Mouse (Mus musculus): ENCODE measurements around the gene Rps26.

Gene Rps26

DNA sequence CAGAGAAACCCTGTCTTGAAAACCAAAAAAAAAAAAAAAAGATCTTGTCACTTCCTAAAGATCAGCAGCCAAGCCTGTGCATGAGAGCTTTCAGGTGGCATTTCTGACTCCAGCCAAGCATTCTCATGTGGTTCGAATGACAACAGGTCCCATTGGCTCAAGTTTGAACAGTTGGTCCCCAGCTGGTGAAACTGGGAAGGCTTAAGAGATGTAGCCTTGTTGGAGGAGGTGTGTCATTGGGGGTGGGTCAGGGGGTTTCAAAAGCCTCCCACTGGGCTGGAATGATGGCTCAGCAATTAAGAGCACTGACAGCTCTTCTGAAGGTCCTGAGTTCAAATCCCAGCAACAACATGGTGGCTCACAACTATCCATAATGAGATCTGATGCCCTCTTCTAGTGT lies 25.0 kb downstream of the Rps26 start:
- DNase-seq: no peak

DNA sequence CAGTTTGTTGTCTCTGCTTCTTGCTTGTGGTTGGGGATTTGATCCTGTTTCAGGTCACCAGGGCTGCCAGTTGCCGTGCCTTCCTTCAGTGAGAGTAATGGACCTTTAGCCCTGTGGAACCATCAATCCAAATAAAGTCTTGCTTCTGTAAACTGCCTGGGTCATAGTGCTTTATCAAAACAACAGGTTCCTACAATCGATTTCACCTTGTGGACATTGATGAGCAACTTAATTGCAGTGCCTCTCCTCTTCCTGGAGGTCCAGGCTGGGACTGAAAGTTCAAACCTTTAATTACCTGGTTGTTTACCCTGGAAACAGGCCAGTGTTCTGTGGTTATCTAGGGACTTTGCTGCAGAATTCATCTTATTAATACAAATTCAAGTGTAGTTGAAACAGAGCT lies 28.1 kb downstream of the Rps26 start:
- DNase-seq: no peak

DNA sequence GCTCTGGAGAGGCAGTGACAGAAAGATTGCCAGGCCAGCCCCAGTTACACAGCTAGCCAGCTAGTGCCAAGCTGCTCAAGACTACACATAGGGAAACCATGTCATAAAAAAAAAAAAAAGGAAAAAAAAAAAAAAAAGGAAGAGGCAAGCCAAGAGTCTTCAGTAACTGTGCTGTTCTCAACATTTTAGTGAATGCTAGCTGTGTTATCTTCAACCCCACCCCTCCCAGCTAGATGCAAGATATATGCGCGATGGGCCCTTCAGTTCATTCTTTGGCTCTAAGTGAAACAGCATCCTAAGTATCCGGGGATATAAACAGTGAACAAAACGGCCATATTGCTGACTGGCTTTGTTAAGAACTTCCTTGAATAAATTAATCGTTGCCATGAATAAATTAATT lies 33.8 kb downstream of the Rps26 start:
- DNase-seq: no peak

DNA sequence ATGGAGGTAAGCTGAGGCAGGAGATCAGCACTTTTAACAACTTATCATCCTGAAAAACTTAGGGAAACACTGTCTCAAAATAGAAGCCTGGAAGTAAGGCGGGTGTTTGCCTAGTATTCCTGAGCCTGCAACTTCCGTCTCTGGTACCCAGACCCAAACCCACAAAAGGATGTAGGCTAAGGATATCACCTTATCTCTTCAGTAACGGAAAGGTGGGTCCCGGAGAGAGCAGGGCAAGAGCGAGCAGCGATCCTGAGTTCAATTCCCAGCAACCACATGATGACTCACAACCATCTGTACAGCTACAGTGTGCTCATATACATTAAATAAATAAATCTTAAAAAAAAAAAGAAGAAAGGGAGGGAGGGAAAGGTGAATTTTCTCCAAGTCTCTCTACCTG lies 35.1 kb downstream of the Rps26 start:
- DNase-seq: no peak

DNA sequence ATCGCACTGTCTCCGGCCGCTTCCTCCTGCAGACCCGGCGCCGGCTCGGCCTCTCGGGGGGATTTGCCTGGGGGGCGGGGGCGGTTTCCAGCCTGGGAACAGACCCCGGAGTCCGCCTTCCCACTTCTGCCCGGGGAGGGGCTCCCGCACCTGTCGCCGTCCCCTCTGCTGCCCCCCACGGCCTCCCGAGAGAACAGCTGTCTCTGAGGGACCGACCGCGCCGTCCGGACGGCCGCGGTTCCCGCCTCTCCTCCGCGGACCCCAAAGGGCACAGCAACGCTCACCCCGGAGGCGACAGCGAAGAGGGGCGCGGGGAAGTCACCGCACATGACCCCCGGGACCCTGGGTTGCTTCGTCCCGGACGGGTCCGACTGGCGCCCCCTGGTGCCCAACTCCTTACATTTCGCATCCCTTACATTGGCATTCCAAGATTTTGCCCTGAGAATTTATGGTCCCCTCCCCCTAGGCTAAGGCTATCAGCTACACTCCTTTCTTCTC lies 36.3 kb downstream of the Rps26 start:
- peak; percentile 82 for DNase-seq

DNA sequence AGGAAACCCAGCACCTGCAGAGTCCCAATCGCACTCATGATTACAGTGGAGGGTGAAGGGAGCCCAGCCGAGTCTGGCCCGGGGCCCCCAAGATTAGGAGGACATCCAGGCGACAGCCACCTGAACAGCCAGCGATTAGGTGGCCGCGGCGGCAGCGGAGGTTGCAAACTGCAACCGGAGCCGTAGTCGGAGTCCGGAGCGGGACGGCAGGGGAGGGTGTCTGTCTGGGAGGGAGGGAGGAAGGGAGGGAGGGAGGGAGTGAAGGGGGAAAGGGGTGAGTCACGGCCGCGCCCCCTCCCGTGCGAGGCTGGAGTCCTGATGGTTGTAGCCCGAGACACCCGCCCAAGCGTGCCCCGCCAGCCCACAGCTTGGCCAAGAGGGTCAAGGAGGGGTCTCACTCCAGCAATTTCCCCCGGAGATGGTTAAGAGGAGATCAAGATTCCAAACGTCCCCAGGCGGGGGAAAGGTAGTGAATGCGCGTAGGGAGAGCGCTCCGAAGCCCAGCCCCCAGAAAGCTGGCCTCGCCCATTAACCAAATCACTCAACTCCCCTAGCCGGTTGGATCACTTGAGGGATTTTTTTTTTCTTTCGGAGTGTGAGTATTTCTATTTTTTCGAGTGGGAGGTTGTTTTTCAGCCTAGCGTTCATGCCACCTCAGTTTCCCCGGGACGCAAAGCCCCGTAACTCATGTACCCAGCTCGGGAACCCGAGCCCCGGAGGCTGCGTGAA lies 36.9 kb downstream of the Rps26 start, which contains the start of gene Erbb3:
Gene Erbb3 (minus strand): TSS at position 189 of the 729 bp plus-strand sequence.
- peak; percentile 50 for DNase-seq

DNA sequence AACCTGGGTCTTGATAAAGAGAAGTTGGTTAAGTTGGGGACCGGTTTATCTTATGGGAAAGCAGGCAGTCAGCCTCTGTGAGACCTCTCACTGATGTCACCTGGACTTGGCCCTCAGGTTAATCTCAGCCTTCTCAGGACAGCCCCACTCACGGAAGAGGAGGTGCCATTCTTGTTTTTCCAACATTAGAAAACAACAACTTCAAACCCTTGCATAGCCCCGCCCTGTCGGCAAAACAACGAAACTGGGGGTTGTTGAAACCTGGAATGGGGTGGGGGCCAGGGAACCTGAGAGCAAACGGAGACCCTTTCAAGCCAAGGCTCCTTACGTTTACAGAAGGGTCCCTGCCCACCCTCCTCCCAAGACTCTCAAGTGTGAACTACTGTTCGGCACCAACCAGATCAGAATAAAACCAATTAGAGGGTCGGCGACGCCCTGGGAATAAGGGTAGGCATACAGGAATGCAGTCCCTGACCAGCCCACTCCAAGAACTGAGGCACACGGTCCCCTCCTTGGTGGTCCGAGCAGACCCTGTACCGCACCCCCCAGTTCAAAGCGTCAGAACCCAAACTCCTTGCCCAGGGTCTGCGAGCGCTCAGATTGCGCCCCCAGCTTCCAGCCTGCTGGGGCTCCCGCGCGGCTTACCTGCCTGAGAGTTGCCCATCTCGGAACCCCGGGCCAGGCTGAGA lies 37.6 kb downstream of the Rps26 start:
- no peak for DNase-seq

DNA sequence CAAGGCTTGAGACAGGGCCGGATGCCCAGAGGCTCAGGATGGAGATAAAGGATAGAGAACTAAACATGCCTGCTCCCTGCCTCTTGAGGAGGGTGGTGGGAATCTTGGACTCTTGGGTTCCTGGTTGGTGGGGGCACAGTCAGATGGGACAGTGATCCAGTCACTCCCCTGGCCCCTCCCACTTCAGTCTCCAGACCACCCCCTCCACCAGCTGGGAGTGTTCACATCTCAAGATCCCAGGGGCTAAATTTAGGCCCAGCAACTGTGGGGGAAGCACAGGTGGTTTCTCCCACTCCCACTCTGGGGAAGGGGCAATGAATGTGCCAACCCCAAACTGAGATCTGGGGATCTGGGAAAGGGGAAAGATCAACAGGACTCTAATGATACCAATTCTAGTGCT lies 38.4 kb downstream of the Rps26 start:
- DNase-seq: no peak

DNA sequence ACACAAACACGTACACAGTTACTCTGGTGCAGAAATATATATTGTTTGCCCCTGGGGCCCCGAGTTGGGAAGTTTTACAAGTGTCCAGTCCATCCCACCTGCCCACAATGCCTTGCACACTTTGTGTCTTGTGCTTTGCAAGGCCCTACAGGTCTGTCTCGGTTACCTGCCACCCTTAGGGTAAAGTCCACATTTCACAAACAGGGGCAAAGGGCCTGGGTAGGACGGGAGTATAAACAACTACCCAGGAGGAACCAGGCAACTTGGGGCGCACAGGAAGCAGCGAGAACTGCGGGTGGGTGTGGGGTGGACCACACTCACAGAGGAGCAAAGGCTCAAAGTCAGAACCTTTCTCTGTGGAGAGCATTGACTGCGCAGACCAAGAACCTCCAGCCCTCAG lies 38.9 kb downstream of the Rps26 start:
- DNase-seq: no peak

DNA sequence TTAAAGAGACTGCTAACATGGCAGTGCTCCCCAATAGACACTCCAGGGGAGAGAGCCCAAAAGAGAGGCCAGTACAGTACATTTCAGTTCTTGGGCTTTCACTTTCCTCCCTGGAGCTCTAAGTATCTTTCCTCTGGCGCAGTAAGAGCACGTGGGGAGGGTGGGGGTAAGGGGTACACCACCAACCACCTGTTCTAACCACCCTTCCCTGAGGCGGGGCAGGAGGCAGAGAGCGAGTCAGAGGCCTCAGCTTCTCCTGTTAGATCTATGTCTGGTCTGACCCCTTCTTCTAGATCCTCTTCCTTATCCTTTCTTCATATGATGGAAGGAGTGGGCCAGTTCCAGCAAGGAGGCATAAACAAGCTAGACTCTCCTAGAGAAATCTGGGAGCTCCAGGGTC lies 39.4 kb downstream of the Rps26 start:
- DNase-seq: no peak

DNA sequence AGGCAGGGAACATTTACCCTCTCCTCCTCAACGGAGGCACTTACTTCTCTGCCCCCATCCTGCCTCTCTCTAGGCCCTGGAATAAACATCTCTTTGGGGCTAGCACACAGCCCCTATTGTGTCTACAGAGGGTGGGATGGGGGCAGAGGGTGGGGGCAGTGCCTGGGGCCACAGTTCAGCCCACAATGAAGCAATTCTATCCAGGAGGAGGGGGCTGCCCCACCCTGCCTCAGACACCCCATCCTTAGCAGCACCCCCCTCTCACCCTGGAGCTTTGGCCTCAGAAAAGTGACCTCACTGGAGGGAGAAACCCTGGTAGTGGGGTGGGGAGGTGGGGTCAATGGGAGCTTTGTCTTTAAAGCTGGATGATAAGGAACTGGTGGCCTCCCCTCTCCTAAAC lies 40.0 kb downstream of the Rps26 start:
- no peak for DNase-seq

DNA sequence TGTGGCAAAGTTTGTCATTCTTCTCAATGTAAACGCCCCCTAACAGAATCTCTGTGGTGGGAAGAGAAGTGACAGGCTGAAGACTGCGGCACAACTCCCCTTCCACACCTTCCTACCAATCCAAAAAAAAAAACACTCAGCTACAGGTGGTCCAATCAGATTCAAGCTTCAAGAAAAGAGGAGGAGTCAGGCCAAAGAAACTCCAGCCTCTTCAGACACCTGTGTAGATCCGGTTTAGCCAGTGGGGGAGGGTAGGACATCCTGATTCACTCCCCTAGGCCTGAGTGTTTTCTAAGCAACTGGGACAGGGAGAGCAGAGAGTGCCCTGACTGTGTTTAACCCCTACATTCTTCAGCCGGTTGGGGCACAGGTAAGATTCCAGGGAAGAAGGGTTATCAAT lies 42.2 kb downstream of the Rps26 start:
- DNase-seq: no peak

DNA sequence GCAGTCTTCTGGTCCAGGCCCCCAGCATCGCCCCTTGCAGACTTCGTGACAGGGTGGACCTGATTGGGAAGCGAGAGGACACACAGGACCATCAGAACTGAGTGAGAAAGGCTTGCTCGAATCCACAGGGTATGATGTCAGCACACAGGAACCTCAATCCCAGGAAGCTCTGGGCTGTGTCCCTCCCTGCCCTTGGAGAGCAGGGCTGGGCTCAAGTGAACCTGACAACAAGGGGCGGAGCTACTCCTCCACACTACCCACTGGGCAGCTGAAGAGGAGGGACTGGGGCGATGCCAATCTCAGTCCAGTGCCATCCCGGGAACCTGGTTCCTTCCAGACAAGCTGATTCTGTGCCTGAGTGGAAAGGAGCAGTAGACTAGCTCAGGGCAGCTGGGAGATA lies 42.9 kb downstream of the Rps26 start:
- peak; percentile 72 for DNase-seq

DNA sequence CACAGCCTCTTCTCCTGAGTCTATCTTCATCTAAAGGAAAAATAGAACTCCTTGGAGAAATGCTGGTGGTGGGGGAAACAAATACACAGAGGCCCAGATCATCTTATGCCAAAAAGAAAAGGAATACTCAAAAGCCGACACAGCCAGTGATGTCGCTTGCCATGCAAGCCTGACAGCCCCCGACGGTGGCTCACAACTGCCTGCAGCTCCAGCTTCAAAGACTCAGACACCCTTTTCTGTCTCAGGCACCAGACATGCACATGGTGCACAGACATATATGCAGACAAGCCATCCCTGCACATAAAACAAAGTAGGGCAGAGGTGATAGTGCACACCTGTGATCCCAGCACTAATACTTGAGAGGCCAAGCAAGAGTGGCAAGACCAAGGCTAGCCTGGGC lies 46.8 kb downstream of the Rps26 start:
- DNase-seq: no peak

DNA sequence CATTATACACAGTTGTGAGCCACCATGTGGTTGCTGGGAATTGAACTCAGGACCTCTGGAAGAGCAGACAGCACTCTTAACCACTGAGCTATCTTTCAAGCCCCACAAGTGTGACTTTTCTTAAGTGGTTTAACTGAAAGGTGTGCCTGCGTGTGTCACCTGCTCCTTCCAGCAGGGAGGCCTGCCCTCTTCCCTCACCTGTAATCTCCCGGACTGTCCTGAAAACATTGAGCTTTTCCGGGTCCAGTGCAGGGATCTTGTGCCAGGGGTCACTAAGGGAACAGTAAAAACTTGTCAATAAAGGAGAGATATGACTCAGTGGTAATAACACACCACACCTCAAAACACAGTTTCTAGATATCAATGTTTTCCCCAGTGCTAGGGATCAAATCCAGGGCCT lies 47.2 kb downstream of the Rps26 start:
- no peak for DNase-seq

DNA sequence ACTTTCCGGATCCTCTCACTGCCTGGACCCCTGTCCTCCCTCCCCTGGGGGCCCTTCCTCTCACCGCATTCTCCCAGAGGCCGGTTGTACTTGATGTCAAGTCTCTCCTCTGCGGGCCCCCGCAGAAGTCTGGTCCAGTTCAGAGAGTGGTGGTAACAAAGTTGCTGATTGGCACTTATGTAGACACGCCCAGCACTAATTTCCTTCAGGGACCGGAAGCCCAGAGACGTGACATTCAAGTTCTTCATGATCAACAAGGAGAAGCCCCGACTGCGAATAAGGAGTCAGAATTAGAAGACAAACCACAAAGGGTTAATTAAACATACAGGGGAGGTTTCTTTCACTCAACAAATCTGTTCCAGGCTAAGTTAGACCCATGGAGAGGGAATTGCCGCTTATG lies 48.2 kb downstream of the Rps26 start:
- DNase-seq: no peak

DNA sequence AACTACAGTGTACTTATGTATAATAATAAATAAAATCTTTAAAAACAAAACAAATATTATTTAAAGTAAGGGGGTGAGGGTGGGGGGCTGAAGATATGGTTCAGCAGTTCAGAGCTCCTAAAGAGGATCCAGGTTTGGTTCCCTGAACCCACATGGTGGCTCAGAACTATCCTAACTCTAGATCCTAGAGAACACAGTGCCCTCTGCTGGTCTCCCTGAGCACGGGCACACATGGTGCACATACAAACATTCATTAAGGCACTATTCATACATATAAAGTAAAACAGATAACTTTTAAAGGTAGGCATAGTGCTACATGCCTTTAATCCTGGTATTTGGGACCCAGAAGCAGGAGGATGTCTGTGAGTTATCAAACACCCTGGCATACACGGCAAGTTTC lies 51.5 kb downstream of the Rps26 start:
- no peak for DNase-seq

All from retina, postnatal 1 day (tissue).